Mouse (Mus musculus) heart, postnatal 14 days (tissue): ENCODE results near the gene Msrb1. TPM values are rescaled to one million over a fixed set of nuclear protein-coding genes. Genes with fewer than 3 reads are reported as not detected.
A peak's percentile ranks its signal among the peaks of the same experiment; 100 is the strongest.

Source experiments
- DNase-seq, 2 experiments: peaks; one replicate each; pipeline ENCODE4 v3.0.0; 2021 to 2022
- intact Hi-C: fragments of 180-260 bp; cut with DNase I; formaldehyde crosslinking; loops from one replicate; pipeline ENCODE4 v1.15.1; 2025
- total RNA-seq, 2 experiments: library from RNA; stranded (reverse); gene quantifications; 2 replicates each; pipeline ENCODE4 v1.2.3; 2021

Msrb1 gene
- total RNA-seq, 2 experiments from 2014 or later: 214 TPM

DNA sequence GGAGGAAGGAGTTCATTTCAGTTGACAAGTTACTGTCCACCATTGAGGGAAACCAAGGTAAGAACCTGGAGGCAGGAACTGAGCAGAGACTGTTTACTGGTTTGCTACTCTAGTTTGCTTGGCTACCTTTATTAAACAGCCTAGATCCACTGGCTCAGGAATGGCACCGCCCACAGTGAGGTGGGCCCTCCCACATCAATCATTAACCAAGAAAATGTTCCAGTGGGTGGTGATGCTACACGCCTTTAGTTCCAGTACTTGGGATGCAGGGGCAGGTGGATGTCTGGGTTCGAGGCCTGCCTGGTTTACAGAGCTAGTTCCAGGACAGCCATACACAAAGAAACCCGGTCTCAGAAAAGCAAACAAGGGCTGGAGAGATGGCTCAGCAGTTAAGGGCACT, 1.8 kb downstream of the Msrb1 start:
- DNase-seq: no peak
- intact Hi-C loops: no loop called here

DNA sequence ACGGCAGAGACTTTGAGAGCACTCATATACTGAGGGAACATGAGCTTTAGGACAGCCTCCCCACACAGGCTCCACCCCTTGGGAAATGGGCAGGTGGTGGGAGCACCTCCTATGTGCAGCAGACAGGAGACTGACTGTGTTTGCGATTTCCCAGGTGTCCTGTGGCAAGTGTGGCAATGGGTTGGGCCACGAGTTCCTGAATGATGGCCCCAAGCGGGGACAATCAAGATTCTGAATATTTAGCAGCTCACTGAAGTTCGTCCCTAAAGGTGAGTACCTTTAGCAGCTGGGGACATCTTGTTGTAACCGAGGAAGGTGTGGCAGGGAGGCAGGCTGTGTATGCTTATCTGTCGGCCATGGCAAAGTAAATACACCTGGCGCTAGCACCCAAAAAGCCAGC, 3.5 kb downstream of the Msrb1 start:
- intact Hi-C loops: no loop called here
- DNase-seq: no peak

DNA sequence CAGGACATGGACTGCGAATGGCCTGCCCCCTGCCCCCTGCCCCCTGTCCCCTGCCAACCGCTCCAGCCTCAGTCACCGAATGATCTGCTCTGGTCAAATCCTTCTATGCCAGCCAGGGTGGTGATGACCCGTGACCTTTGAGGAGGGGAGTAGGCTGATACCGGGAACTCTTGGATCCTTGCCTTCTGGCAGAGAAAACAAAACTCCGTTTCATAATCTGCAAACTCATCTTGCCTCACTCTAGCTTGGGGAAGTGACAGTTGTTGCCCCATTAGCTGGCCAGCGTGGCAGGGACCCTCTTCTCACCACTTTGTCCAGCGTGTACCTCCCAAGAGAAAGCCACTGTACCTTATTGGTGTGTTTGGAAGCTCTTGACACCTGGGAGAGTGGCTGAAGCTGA, 5.9 kb downstream of the Msrb1 start:
- DNase-seq: no peak
- intact Hi-C loops: no loop called here

DNA sequence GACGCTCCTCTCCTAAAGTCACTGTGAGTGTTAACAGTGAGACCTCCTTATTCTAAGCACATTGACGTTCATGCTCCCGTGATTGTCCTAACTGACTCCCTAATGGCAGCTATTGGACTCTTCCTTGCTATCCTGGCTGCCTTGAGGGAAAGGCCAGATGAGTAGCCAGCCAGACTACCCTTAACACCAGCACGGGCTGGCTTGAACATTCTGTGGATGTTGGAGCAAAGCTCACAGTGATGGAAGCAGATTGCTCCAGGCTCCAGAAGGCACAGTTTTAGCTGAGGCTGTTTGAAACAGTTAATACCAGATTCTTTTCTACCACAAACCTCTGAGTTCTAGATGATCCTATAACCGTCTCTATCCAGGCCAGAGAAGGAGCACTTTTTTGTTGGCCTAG, 7.5 kb downstream of the Msrb1 start:
- intact Hi-C loops: loop anchor here (2.0 kb wide), 1 partner anchor 137 kb away; no protein-coding TSS in a partner anchor
- DNase-seq: no peak

DNA sequence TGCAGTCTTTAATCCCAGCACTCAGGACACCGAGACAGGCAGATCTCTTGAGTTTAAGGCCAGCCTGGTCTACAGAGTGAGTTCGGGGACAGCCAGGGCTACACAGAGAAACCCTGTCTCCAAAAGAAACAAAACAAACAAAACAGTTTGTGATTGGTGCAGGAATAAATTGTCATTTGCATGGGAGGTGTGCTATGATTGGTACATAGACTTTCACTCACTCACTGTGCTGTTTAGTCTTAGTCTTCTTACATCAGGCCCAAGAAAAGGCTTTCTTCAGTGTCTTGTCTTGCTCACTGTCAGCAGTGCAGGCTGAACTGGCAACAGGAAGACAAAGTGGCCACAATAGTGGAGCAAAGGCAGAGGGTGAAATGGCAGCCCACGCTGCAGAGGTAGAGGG, 7.9 kb downstream of the Msrb1 start:
- DNase-seq: no peak
- intact Hi-C loops: loop anchor here (2.0 kb wide), 1 partner anchor 136 kb away; no protein-coding TSS in a partner anchor

DNA sequence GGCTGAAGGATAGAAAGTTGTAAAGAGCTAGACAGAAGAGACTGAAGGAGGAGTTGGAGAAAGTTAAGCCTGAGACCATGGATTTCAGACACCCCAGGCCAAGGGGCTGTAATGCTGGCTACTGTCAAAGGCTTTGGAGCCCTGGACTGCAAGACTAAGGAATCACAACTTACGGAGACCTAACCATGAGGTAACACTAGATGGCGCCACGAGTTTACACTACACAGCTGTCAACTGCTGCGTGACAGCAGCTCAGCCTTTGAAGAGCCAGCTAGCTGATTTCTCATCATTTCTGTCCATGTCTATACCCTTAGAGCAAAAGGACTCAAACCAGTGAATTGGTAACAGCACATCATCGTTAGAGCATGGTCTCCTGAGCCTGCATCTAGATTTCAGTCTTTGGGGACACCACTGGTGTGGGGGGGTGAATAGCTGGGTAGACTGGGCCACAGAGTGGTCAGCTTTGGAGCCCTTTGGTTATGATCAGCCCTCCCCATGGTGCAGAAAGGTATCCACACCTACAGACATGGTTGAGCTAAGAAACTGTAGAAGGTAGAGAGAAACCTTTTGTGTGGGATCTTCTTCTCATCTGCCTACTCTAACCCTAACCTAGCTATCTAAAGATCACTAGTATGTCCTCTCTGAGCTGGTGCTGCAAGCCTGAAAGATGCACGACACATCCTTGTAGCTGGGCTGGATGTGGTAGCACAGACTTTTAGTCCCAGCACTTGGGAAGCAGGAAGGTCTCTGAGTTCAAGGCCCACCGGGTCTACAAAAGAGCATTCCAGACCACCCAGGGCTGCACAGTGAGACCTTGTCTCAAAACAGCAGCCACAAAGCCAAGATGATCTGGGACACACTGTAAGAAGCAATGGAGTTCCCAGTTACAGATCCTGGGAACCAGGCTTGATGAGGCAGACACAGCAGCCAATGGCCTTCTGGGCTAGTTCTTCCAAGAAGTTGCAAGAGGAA, 9.4 kb downstream of the Msrb1 start:
- DNase-seq: peak; percentile 81 to 91
- intact Hi-C loops: loop anchor here (1.0 to 2.0 kb wide), 2 partner anchors 71 to 135 kb away; no protein-coding TSS in a partner anchor

DNA sequence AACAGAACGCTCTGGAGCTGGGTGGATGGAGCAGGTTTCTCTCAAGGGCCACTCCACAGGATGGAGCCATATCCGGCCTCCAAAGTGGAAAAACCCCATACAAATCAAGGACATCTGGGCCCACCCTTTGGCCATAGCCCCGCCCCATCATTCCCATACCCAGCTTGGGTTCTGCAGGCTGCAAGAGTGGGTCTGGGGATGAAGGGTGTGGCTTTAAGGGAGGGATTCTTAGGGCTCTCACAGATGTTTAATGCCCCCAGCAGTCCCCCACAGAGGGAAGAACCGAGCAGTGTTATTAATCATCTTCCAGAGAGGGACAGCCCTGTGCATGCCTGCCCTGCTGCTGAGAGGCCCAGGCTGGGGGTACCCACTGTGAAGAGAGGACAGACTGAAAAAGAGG, 10.5 kb downstream of the Msrb1 start:
- intact Hi-C loops: no loop called here
- no peak for DNase-seq

DNA sequence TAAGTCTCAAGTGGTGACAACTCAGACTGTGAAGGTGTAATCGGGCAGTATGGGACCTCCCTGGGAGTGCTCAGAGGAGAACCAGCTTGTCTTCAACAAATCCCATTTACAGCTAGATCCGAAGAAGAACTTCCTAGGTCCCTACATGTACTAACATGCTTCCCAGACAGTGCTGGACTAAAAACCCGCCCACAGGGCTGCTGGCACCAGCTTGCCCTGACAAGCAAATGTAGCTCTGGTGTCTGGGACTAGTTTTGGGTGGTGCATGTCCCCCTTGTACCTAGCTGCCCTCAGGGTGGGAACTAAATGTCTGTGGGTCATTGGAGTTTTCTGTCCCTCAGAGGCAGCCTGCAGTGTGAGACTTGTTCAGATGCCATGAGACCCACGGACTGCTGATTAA, 15.1 kb downstream of the Msrb1 start:
- DNase-seq: no peak
- intact Hi-C loops: no loop called here

DNA sequence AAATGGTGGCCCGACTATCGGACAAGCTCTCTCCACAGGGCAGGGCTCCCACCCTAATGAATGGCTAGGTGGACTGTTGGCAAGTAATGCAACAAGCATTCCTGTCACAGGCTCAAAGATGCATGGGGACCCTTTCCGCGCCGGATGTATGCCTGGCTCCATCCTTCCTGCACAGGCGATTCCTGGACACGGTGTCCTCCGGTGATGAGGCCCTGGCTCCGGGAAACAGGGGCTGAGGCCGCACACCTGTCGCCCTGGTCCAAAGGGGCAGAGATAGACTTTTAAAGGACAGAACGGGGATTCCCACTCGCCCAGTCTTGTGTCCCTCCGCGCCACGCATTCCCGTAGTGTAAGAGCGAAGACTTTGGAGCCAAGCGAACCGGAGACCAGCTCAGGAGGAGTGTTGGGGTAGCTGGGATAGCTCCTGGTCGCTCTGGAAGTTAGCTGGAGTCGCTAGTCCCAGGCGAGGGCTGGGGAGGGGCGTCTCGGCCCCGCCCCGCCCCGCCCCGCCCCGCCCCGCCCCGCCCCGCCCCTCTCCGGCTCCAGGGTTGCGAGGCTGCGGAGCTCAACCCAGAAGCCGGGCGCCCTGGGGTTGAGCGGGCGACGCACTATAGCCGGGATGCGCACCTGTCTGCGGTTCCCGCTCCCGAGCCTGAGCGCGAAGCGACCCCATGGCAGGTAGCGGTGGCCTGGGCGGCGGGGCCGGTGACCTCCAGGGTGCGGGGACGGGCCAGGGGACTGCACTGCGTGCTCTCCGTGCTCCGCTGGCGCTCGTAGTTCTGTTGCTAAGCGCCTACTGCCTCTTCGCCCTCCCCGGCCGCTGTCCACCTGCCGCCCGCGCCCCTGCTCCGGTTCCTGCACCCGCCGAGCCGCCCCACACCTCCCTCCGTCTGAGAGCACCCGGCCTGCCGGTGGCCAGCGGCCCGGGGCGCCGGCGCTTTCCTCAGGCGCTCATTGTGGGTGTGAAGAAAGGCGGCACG, 16.3 kb downstream of the Msrb1 start, which contains the start of gene Hs3st6:
Gene Hs3st6, plus strand, starts transcription at position 574 of the 980 bp plus-strand sequence.
- DNase-seq: no peak
- intact Hi-C loops: no loop called here

DNA sequence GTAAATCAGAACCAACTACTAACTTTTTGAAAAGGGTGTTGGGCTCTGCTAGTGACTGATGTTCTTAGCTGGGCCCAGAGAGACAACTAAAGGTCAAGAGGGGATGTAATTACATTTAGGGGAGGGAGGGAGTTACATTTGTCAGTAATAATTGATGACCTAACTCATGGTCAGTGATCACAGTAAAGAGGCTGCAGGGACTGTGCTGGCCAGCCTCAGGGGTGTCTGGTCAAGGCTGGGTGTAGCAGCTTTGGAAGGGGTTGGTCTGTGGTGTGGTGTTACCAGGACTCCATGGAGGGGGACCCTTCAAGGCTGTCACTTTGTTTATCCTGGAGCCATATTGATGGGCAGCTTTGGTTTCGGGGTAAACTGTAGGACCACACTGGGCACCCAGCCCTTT, 21.0 kb downstream of the Msrb1 start:
- intact Hi-C loops: no loop called here

DNA sequence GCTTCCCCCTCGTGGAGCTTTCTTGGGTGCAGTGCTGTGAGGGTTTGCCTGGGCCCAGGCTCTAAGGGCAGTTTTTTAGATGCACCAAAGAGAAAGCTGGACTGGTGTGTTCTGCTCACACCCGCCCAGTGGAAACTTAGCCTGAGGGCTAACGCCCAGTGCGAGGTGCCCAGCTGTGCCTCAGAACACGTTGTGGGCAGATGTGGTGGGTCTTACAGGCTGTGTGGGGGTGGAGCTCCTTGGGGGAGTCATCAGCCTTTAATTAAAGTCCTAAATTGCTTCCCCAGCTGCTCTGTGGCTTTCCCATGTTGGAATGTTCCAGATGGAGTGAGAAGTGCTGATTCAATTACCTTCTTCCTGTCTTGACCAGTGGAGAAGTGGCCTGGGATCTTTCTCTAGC, 24.7 kb downstream of the Msrb1 start:
- DNase-seq: no peak
- intact Hi-C loops: no loop called here

More for the DNA sequence above, 21.0 kb downstream of the Msrb1 start:
- no peak for DNase-seq

DNA sequence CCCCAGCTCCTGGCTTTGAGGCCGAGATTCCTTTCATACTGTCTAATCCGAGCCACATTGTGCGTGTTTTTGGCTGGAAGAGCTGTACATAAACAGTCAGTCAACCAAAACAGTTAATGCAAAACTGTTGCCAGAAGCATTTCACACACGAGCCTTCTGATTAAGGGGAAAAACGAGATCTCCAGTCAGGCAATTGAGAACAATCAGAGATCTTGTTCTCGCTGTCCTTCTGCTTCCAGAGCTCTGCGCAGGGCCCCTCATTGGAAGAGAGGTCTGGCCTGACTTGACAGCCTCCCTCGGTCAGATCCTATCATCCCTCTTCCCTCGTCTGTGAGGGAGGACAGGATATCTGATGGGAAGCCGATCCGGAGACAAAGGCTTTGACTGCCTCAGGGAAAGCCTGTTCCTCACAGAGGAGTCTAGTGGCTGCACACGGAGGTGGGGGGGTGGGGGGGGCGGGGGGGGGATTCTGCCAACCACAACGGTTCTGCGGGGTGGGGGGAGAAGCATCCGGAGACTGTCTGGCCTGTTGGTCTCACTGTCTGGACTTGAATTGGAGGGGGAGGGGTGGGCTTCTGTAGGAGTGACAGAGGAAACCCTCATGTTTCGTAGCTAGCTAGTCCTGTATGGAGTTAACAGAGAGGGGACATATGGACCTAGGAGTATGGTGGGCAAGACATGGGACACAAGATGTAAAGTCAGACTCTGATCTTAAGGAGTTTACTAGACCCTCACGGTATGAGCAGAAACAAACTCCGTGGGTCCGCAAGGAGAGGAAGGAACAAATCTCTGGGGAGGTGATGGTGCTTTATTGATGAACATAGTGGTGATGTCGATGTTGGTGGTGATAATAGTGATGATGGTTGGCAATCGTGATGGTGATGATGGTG, 28.8 kb downstream of the Msrb1 start:
- no peak for DNase-seq
- intact Hi-C loops: no loop called here

DNA sequence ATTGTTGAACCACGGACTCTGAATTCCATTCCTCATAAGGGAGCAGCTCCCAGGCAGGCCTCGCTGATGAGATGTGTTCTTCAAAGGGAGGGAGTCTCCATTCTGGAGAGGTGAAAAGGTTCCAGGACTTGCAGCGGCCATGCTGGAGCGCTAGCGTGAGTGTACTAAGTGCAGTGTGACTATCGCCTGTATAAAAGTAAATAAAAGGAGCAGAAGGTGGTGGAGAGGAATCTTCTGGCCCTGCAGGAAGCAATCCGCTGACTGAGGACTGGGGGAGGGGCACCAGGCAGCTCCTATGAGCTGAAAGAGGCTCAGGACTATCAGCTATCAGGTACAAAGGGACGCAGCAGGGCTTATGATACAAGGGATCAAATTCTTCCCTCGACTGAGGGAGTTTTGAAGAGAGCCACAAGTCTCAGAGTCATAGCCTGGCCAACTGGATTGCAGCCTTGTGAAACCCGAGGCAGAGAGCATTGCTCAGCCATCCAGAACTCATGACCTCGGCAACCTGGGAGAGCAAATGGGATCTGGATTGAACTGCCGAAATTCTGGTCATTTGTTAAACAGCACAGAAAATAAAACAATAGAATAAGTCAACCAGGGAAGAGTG, 29.9 kb downstream of the Msrb1 start:
- intact Hi-C loops: no loop called here
- DNase-seq: no peak

DNA sequence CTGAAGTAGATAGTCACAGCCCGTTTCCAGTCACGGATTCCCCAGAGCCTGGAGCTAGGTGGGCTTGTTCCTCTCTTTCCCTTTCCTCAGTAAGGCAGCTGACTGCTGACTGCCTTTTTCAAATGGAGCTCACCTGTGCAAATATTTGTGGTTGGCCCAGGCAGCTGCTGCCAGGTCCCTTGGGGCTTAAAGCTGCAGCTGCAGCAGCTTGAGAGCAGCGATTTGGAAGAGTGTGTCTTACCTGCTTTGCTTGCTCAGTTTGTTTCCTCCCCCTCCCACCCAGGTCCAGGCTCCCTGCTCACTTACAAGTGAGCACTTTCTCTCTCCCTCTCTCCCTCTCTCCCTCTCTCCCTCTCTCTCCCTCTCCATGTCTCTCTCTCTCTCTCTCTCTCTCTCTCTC, 32.7 kb downstream of the Msrb1 start:
- no peak for DNase-seq
- intact Hi-C loops: no loop called here

DNA sequence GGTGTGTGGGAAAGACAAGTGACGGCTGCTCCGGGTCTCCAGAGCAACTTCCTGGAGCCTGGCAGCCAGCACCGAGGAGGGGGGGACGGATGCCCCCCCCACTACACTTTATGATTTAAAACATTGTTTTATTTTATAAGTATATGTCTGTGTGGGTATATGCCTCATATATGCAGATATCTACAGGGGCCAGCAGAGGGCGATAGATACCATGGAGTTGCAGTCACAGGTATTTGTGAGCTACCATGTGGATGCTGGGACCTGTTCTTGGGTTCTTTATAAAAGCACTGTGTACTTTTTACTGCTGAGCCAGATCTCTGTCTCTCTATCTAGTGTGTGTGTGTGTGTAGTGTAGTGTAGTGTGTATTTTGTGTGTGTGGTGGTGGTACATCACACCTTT, 36.8 kb downstream of the Msrb1 start:
- intact Hi-C loops: no loop called here

DNA sequence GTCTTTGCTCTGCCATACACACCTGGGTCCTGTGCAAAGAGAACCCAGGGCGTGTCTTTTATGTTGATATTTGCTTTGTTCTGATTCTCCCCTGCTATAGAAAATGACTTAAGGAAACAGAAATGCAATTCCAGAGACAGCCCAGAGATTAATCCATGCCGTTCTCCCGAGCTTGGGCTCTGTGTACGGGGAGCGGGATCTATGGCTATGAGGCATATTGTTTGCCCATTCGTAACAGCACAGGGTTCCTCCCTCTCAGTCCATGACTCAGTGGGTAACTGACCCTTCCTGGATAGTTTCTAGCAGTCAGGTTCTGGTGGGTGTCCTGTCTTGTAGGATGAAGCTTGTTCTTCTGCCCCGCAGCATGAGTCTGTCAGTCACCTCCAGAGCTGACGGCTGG, 38.7 kb downstream of the Msrb1 start:
- intact Hi-C loops: no loop called here
- no peak for DNase-seq

More for the DNA sequence above, 36.8 kb downstream of the Msrb1 start:
- DNase-seq: no peak

DNA sequence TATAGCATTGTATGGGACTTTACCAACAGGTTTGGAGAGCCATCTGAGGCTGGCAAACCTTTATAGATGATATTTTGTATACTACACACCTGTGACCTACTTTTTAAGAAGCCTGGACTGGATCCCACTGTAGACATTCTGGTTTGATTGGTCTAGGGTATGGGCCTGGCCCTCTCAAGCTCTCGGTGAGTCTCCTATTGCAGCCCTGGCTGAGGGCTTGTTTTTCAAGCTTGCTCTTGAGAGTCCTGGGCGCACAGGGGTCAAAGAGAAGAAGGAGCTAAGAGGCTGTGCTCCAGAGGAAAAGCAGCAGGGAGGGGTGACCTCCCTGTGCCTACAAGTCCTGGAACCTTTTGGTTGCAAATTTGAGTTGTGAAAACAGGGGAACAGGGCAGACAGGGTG, 40.6 kb downstream of the Msrb1 start:
- intact Hi-C loops: no loop called here
- DNase-seq: no peak

DNA sequence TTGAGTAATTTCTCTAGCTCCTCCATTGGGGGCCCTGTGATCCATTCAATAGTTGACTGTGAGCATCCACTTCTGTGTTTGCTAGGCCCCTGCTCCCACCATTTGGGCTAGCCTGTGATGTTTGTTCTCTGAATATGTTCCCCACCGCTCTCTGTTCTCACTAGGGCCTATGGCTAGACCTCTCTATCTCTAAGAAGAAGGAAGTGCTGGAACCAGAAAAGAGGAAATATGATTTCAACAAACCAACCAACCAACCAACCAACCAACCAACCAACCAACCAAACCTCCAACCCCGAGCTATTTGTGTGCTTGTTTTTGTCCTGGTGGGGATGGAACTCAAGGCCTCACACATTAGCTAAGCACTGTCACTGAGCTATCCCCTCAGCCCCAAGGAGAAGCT, 44.4 kb downstream of the Msrb1 start:
- DNase-seq: no peak
- intact Hi-C loops: no loop called here

DNA sequence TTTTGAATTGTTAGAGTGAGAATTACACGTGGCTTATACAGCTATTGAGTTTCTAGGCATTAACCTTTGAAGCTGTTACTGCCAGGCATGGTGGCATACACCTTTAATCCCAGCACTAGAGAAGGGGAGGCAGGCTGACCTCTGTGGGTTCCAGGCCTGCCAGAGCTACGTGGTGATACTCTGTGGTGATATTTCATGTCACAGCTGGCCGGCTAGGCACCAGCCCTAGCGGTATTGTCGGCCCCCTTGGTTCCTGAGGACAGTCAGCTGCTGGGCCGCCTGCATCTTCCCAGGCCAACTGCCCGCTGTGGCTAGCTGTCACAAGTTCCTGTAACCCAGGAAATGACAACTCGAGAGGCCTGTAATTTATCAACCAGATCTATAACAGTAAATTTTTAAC, 55.7 kb downstream of the Msrb1 start:
- no peak for DNase-seq
- intact Hi-C loops: no loop called here
